Mouse (Mus musculus) lung, adult 2 months (tissue): ENCODE data around the gene Lrrc8c. TPM values are rescaled to one million over a fixed set of nuclear protein-coding genes. Genes with fewer than 3 reads are reported as not detected.

Experiments
- DNase-seq: peaks from one replicate; pipeline ENCODE4 v3.0.0; 2022
- H3K4me1 ChIP-seq: fragments of 200-500 bp; 2 replicates; pipeline ENCODE4 v1.6.1; 2011; ENCODE audit warnings: low read length; ENCODE audit not compliant: control insufficient read depth, insufficient read depth
- H3K4me3 ChIP-seq: fragments of 200-500 bp; replicated peaks from 2 replicates; pipeline ENCODE3; 2011; ENCODE audit warnings: low read depth, mild to moderate bottlenecking, control low read depth, low read length; ENCODE audit errors: extremely low read depth
- CTCF ChIP-seq: fragments of 200-500 bp; IDR thresholded peaks from 2 replicates; pipeline ENCODE4 v1.5.1; 2011; ENCODE audit warnings: mild to moderate bottlenecking, low read length, control low read depth; ENCODE audit not compliant: insufficient read depth
- POLR2A ChIP-seq: fragments of 200-500 bp; IDR thresholded peaks from 2 replicates; pipeline ENCODE4 v1.6.1; 2011; ENCODE audit warnings: low read depth, mild to moderate bottlenecking, control low read depth, low read length, borderline replicate concordance; ENCODE audit errors: extremely low read depth
- WGBS: fragments of 180-500 bp; shearing (Covaris S2); methylation state at CpG from one replicate; pipeline ENCODE4 v1.1.7; 2018; 5-methylcytosine and 5-hydroxymethylcytosine counted together
- polyA plus RNA-seq: library from polyadenylated mRNA; depleted of rRNA; stranded (reverse); fragments of >200 nt; gene quantifications from 2 replicates; pipeline ENCODE4 v1.2.3, GENCODE M21; 2012

The Lrrc8c gene
- polyA plus RNA-seq, 1 experiment = 51.6 TPM

DNA sequence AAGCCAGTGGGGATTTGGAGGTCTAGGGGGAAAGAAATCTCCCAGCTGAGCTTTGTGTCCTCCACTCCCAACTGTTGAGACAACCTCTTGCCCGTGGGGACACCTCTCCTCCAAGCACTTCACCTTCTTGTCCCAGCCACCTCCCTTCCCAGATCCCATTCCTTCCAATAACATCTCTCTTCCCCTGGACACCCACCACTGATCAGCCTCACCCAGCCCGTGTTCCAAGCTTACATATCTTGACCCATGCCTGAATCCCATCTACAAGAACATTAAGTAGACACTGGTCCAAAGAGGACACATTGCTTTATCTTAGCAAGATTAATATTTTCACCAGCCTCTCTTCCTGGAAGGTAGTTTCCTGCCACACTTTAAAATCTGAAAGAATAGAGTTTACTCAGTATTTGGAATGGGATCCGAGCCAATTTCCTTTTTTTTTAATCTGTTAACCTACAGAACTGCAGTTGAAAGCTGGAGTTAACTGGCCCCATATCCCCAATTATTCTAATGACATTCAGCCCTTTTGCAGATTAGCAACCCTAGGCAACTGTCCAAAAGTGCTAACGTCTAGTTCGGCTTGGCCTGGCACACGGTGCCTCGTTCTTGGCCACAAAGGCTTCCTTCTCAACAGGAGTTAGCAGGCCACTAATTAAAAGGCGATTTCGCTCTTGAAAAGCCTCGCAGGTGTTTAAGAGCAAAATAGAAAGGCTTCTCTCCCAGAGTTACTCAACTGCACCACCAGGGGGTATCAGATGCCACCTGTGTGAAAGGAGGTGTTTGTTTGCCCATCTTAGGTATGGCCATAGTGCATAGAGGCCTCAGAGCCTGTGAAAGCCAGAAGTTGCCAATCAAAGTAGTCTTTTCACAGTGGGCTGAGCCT lies 26.6 kb upstream of the Lrrc8c start:
- peak; percentile 21 for DNase-seq
- Histone ChIP-seq H3K4me1 (no peaks in the 10 kb centered on the region), H3K4me3 (no peak overlapping the region)
- 48% methylated on average over 10 of the region's 10 CpGs for WGBS
- TF ChIP-seq POLR2A (no peak), CTCF (no peak; the same call in 1 of the 2 replicates)

DNA sequence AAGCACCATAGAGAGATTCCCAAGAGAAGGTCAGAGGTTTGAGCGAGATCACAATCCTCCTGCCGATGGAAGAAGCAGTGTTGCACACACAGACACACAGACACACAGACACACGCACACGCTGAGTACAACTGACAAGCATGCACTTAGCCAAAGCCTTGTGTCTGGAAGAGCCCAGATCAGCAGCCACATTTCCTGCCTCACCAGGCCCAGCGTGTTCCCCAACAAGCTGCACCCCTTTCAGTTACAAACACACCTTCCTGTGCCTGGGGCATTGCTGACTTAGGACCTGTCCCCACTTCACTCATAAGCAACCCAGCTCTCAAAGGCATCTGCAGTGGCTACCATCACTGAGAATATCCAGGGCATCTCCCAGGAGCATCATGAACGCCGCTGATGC lies 25.8 kb upstream of the Lrrc8c start:
- Histone ChIP-seq H3K4me1 (no peaks in the 10 kb centered on the region), H3K4me3 (no peak overlapping the region)
- no peak for DNase-seq
- WGBS = 91% methylated on average over 7 of the region's 7 CpGs
- TF ChIP-seq POLR2A (no peak), CTCF (no peak)

DNA sequence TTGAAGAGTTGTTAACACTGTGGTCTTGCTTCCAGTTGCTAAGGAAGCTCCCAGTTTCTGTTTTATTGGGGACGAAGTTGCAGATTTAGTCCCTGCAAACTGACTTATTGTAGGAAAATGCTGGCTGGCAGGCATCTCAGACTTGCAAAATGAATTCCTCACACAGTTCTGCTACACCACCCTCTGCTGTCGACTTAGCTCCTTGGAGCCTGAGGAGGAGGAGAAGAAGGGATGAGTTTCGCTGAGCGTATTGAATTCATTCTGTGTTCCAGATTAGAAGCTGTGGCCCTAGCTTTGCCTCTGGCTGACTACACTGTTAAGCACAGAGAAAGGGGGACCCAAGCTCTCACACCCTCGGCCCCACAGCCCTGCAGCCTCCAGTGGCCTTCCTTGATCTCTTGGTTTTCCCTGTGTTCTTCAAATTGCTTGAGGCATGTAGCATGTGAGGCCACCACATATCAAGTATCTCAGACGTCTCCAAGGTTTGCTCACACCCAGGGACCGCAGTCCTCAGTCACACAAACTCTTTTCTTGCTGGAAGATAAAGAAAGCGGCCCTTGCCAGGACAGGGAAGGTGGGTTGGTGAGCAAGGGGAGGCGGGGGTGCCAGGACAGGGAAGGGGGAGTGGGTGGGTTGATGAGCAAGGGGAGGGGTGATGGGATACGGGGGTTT lies 24.8 kb upstream of the Lrrc8c start:
- 61% methylated on average over 10 of the region's 10 CpGs for WGBS
- H3K4me1 ChIP-seq = no peaks in the 10 kb centered on the region
- H3K4me3 ChIP-seq = no peak overlapping the region
- no peak for TF ChIP-seq POLR2A
- no peak for TF ChIP-seq CTCF
- DNase-seq = no peak

DNA sequence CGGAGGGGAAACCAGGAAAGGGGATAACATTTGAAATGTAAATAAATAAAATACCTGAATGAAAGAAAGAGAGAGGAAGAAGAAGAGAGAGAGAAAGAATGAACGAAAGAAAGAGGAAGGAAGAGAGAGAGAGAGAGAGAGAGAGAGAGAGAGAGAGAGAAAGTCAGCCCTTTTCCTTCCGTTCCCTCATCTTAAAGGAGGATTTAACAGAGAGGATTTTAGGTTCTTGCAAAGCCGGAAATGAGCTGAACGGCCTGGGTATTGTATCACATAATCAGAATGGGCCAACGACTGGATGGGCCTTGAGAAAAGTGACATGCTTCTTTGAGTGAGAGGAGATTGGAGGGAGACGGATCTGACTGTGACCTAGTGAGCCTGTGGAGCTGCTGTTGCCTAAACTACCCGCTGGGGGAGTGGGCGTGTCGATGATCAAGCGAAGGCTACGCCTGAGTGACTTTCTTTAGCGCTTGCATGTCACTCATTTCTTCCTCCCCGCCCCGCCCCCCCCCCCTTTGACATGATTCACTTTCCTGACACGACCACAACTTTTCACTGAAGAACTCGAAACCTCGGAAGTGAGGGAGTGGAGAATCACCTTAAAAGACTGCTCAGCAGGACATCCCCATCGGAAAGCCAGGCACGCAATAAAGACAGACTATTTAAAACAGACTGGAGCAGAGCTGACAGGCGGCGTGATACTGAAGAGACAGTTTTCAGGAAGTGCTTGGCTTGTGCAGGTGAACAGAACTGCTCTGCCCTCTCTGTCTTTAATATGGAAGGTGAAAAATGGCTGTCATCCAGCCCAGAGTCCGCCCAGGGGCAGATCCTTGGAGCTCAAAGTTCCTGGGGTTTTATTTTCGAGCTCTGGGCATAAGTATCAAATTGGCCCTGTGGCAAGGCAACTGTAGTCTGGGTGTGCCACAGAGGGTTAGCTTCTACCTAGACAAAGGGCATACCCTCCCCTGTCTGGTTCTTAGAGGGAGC lies 24.0 kb upstream of the Lrrc8c start:
- peak; percentile 66 for DNase-seq
- WGBS = 10% methylated on average over 24 of the region's 24 CpGs
- no peak overlapping the region for H3K4me3 ChIP-seq
- no peaks in the 10 kb centered on the region for H3K4me1 ChIP-seq
- TF ChIP-seq CTCF = peak; percentile 76
- no peak for TF ChIP-seq POLR2A

DNA sequence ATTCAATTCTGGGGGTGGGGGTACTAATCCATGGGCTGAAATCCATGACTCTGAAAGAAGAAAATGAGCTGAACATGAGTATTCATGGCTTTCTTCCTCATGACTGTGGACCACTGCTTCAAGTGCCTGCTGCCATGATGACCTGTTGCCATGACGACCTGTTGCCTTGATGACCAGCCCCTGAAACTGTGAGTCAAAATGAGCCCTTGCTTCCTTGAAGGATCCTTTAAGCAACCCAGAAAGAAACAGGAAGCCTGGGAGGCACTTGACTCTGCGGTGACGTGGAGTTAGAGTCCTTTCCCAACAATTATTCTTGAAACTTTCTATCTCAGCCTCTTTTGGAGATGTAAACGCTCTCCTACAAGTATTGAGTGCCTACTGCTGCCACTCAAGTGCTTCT lies 23.1 kb upstream of the Lrrc8c start:
- H3K4me1 ChIP-seq = no peaks in the 10 kb centered on the region
- TF ChIP-seq POLR2A (no peak), CTCF (no peak)
- DNase-seq = no peak
- WGBS = 66% methylated on average over 4 of the region's 4 CpGs
- H3K4me3 ChIP-seq = no peak overlapping the region

DNA sequence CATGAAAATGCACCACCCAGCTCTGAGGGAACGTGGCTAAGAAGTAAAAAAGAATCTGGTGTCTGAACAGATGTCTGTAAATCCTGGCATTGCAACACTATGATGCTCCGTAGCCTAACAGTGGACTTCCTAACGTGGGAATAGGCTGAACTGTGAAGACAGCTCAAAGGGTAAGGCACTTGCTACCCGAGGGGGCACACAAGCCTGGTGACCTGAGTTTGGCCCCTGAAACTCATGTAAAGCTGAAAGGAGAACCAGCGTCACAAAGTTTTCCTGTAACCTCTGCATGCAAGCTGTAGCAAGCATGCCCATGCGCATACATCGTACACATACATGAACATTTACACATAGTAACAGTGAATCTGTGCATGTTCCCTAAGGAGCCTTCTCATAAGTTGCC lies 22.6 kb upstream of the Lrrc8c start:
- WGBS = 83% methylated on average over 7 of the region's 7 CpGs
- no peak for TF ChIP-seq CTCF
- TF ChIP-seq POLR2A = no peak
- Histone ChIP-seq H3K4me1 (no peaks in the 10 kb centered on the region), H3K4me3 (no peak overlapping the region)
- no peak for DNase-seq

DNA sequence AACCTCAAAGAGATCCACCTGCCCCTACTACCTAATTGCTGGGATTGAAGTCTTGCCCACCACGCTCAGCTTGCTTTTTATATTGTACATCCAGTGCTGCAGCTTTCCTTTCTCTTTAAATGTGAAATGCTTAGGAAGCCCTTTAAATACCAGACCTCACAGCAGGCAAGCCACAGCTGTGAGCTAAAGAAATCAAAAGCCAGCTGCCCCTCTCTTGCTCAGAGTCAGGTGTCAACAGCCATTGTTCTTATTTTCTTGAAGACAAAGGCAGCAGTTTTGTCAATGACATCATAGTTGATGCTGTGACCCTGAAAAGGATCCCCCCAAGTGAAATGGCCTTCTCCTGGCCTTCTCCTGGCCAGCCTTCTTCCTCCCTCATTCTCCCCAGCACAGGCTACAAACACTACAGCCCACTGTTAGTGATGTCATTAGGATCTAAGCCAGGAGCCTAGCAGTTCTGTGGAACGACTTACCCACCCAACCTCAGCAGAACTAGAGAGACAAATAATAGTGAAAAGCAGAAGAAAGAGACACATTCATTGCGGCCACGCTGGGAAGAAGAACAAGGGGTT lies 20.7 kb upstream of the Lrrc8c start:
- no peak for DNase-seq
- WGBS = 61% methylated on average over 4 of the region's 4 CpGs
- TF ChIP-seq CTCF = no peak
- TF ChIP-seq POLR2A = no peak
- Histone ChIP-seq H3K4me1 (no peaks in the 10 kb centered on the region), H3K4me3 (no peak overlapping the region)

DNA sequence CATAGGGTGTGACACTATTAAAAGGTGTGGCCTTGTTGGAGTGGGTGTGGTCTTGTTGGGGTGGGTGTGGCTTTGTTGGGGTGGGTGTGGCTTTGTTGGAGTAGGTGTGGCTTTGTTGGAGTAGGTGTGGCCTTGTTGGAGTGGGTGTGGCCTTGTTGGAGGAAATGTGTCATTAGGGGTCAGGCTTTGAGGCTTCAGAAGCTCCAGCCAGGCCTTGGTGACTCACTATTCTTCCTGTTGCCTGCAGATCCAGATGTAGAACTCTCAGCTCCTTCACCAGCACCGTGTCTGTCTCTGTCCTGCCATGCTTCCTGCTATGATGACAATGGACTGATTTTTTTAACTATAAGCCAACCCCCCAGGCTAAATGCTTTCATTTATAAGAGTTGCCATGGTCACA lies 19.8 kb upstream of the Lrrc8c start:
- DNase-seq = no peak
- TF ChIP-seq CTCF (no peak), POLR2A (no peak)
- WGBS = 37% methylated on average over 1 of the region's 1 CpGs

DNA sequence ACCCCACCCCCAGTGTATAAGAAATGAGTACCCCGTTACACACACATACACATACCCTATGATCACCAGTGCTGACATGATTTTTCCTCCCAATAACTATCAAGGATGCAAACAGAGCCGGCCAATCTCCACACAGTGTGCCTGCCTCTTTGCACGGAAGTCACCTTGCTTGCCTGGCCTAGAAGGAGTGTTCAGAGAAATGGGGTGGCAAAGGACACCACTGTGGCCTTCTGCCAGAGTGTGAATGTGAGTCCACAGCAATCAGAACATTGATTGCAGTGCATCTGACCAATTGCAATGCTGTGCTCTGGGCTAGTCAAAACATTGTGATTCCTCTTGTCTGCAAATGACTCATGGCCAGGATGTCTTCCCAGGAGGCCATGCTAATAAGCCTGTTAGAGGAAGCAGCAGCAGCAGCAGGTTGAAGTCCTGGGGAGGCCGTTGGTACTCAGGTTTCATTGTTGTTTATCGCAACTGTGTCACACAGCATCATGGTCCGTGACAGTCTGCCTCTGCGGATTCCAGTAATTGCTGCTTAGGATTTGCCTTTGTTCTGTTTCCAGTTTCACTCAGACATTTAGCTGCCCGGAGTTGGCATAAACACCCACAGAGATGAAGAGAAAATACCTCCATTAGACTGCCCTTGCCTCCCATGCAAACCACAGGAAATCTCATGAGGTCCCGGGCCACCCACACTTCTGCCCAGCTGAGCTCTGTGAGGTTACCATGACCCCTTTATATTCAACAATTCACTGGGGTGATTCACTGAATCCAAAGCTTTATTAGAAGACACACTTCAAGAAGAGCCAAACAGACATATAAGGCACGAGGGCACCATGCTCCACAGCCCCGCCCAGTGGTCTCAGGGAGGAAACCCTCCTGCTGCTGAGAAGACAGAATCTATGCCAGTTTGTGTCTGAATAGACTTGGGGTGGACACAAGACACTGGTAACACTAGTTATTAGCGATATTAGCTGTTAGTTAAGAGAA lies 18.8 kb upstream of the Lrrc8c start:
- TF ChIP-seq POLR2A (no peak), CTCF (0 out of 2 replicates have a peak, but pooled peaks have one; percentile 19)
- 64% methylated on average over 12 of the region's 12 CpGs for WGBS
- DNase-seq = no peak
- no peak overlapping the region for H3K4me3 ChIP-seq
- H3K4me1 ChIP-seq = no peaks in the 10 kb centered on the region

More for the DNA sequence above, 19.8 kb upstream of the Lrrc8c start:
- no peaks in the 10 kb centered on the region for H3K4me1 ChIP-seq
- no peak overlapping the region for H3K4me3 ChIP-seq
